Mouse (Mus musculus) CH12.LX (cell line): ENCODE results near the gene Pelp1. TPM values are rescaled to one million over a fixed set of nuclear protein-coding genes. Genes with fewer than 3 reads are reported as not detected.

Experiments
- DNase-seq: peaks from one replicate; pipeline ENCODE4 v3.0.0-alpha.2; 2013; ENCODE audit errors: extremely low read depth
- H3K27ac ChIP-seq: 2 replicates; pipeline ENCODE4 v1.5.1; 2012; ENCODE audit warnings: low read depth, mild to moderate bottlenecking, control low read depth, moderate library complexity; ENCODE audit not compliant: insufficient read depth
- H3K27me3 ChIP-seq: replicated peaks from 2 replicates; pipeline ENCODE3; 2012; ENCODE audit warnings: inconsistent platforms
- H3K36me3 ChIP-seq, 2 experiments: replicated peaks in 1 of 2; 2 replicates each; pipeline versions ENCODE3 to v1.6.1; 2012; ENCODE audit warnings: inconsistent platforms in 1 of 2, low read length in 1 of 2, mild to moderate bottlenecking in 1 of 2, mixed read lengths in 1 of 2, moderate library complexity in 1 of 2; ENCODE audit not compliant: control insufficient read depth in 1 of 2, insufficient read depth in 1 of 2
- H3K4me1 ChIP-seq, 2 experiments: 2 replicates each; pipeline ENCODE4 v1.6.1; 2012; ENCODE audit warnings: inconsistent platforms in 1 of 2, moderate library complexity in 1 of 2; ENCODE audit not compliant: insufficient read depth in 2 of 2, control insufficient read depth in 1 of 2
- H3K4me2 ChIP-seq: 2 replicates; pipeline ENCODE4 v1.6.1; 2012; ENCODE audit warnings: low read depth, mild to moderate bottlenecking, control low read depth; ENCODE audit not compliant: poor library complexity, insufficient read depth, severe bottlenecking
- H3K4me3 ChIP-seq, 3 experiments: fragments of 150-350 bp in 1 of 3; sonication (generic) in 1 of 3; replicated peaks in 1 of 3; 2 replicates each; pipeline versions ENCODE3 to v1.5.1; 2011 to 2012; ENCODE audit warnings: low read depth in 2 of 3, low read length in 2 of 3, mild to moderate bottlenecking in 2 of 3, moderate library complexity in 2 of 3, control low read depth in 1 of 3, improper control_type of control experiment in 1 of 3, inconsistent platforms in 1 of 3, mixed read lengths in 1 of 3; ENCODE audit not compliant: poor library complexity in 1 of 3
- H3K79me2 ChIP-seq: replicated peaks from 2 replicates; pipeline ENCODE4 v1.6.1; 2012; ENCODE audit warnings: mild to moderate bottlenecking, moderate library complexity; ENCODE audit not compliant: control insufficient read depth, poor library complexity, insufficient read depth, severe bottlenecking; ENCODE audit errors: extremely low read depth
- H3K9ac ChIP-seq: 2 replicates; pipeline ENCODE4 v1.6.1; 2012; ENCODE audit warnings: low read depth, mild to moderate bottlenecking, control low read depth, moderate library complexity; ENCODE audit not compliant: insufficient read depth
- H3K9me3 ChIP-seq: replicated peaks from 2 replicates; pipeline ENCODE3; 2012; ENCODE audit warnings: low read length, inconsistent platforms, mixed read lengths
- CHD1 ChIP-seq: IDR thresholded peaks from 2 replicates; pipeline ENCODE4 v1.6.1; 2012; ENCODE audit warnings: low read depth, low read length, improper control_type of control experiment, inconsistent platforms
- CHD2 ChIP-seq: IDR thresholded peaks from 2 replicates; pipeline ENCODE4 v1.6.1; 2011; ENCODE audit warnings: low read length, improper control_type of control experiment
- E2F4 ChIP-seq: IDR thresholded peaks from 2 replicates; pipeline ENCODE4 v1.6.1; 2011; ENCODE audit warnings: low read depth, low read length, improper control_type of control experiment; ENCODE audit not compliant: insufficient replicate concordance
- GABPA ChIP-seq: IDR thresholded peaks from 2 replicates; pipeline ENCODE4 v1.6.1; 2012; ENCODE audit warnings: low read depth, low read length, improper control_type of control experiment, inconsistent platforms; ENCODE audit not compliant: insufficient replicate concordance
- HCFC1 ChIP-seq: IDR thresholded peaks from 2 replicates; pipeline ENCODE4 v1.6.1; 2012; ENCODE audit warnings: low read depth, mild to moderate bottlenecking, inconsistent platforms, low read length, improper control_type of control experiment
- JUN ChIP-seq: IDR thresholded peaks from 2 replicates; pipeline ENCODE4 v1.6.1; 2011; ENCODE audit warnings: low read depth, mild to moderate bottlenecking, low read length, improper control_type of control experiment, moderate library complexity; ENCODE audit not compliant: insufficient read depth
- MAFK ChIP-seq: IDR thresholded peaks from 2 replicates; pipeline ENCODE4 v1.6.1; 2011; ENCODE audit warnings: low read length, improper control_type of control experiment; ENCODE audit not compliant: insufficient replicate concordance
- MAX ChIP-seq: IDR thresholded peaks from 2 replicates; pipeline ENCODE4 v1.6.1; 2011; ENCODE audit warnings: low read length, improper control_type of control experiment
- MEF2A ChIP-seq: IDR thresholded peaks from 2 replicates; pipeline ENCODE4 v1.6.1; 2014; ENCODE audit warnings: low read depth, mild to moderate bottlenecking, inconsistent platforms, low read length, improper control_type of control experiment, borderline replicate concordance
- MYC ChIP-seq: IDR thresholded peaks from 2 replicates; pipeline ENCODE4 v1.6.1; 2011; ENCODE audit warnings: low read depth, mild to moderate bottlenecking, improper control_type of control experiment, low read length
- NELFE ChIP-seq: IDR thresholded peaks from 2 replicates; pipeline ENCODE4 v1.6.1; 2011; ENCODE audit warnings: low read depth, low read length, improper control_type of control experiment
- RCOR1 ChIP-seq: conservative IDR thresholded peaks from 2 replicates; pipeline ENCODE4 v1.6.1; 2012; ENCODE audit warnings: low read depth, mild to moderate bottlenecking, inconsistent platforms, low read length, improper control_type of control experiment
- SMC3 ChIP-seq: IDR thresholded peaks from 2 replicates; pipeline ENCODE4 v1.6.1; 2011; ENCODE audit warnings: low read depth, low read length, improper control_type of control experiment
- TBP ChIP-seq: conservative IDR thresholded peaks from 2 replicates; pipeline ENCODE4 v1.6.1; 2011; ENCODE audit warnings: low read depth, low read length, improper control_type of control experiment
- UBTF ChIP-seq: IDR thresholded peaks from 2 replicates; pipeline ENCODE4 v1.6.1; 2012; ENCODE audit warnings: low read depth, mild to moderate bottlenecking, inconsistent platforms, low read length, improper control_type of control experiment, moderate library complexity
- ZC3H11A ChIP-seq: IDR thresholded peaks from 2 replicates; pipeline ENCODE4 v1.6.1; 2012; ENCODE audit warnings: low read depth, mild to moderate bottlenecking, inconsistent platforms, low read length, improper control_type of control experiment
- ZMIZ1 ChIP-seq: IDR thresholded peaks from 2 replicates; pipeline ENCODE4 v1.6.1; 2012; ENCODE audit warnings: low read depth, mild to moderate bottlenecking, inconsistent platforms, low read length, improper control_type of control experiment
- ZNF384 ChIP-seq: IDR thresholded peaks from 2 replicates; pipeline ENCODE4 v1.6.1; 2012; ENCODE audit warnings: low read depth, low read length, improper control_type of control experiment, inconsistent platforms
- dilution Hi-C: fragments of 300-500 bp; cut with MboI; formaldehyde crosslinking; loops from 2 replicates; pipeline ENCODE4 v1.14.3; 2020; ENCODE audit warnings: low sequenced_read_pairs; ENCODE audit not compliant: extremely low pct_unique_long_range_greater_than_20kb, extremely low pct_ligation_motif_present
- in situ Hi-C: fragments of 300-500 bp; cut with MboI; formaldehyde crosslinking; loops from 3 replicates; pipeline ENCODE4 v1.14.3; 2019; ENCODE audit warnings: low sequenced_read_pairs, low pct_ligation_motif_present, low pct_unique_long_range_greater_than_20kb, mixed read lengths
- polyA plus RNA-seq: library from polyadenylated mRNA; unstranded; fragments of >175 nt; gene quantifications from 2 replicates; pipeline ENCODE4 v1.2.1, GENCODE M21; 2012; ENCODE audit warnings: low read depth; ENCODE audit not compliant: insufficient read length
- total RNA-seq, 2 experiments: library from RNA; depleted of rRNA; stranded (reverse); fragments of 300-350 nt in 1 of 2; fragments of >200 nt in 1 of 2; gene quantifications; 2 replicates each; pipeline ENCODE4 v1.2.3; 2012 to 2014

The Pelp1 gene
- total and polyA plus RNA-seq, 3 experiments, result 13.2 to 113 (median 33.0) TPM

DNA sequence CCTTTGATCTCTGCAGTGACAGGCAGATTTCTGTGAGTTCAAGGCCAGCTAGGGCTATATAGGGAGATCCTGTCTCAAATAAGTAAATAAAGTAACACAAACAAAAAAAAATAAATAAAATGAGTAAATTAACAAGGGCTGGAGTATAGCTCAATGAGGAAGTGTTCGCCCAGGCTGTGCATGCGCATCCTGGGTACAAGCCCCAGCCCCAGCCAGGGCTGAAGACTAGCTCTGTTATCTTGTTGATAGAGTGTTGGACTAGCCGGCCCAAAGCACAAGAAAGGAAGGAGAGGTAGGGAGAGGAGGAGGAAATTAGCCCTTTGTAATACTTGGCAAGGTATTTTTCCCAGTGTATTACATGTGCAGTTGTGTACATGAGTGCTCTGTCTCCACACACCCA lies 34.1 kb upstream of the Pelp1 start:
- Histone ChIP-seq H3K27me3 (no peaks in the 10 kb centered on the region), H3K36me3 (peaks cover 31 to 42% of the 10 kb centered on the region in 2 experiments), H3K4me3 (no peak overlapping the region), H3K4me2 (no peak overlapping the region), H3K9me3 (no peaks in the 10 kb centered on the region), H3K79me2 (no peaks in the 10 kb centered on the region), H3K27ac (no peak overlapping the region), H3K9ac (no peak overlapping the region), H3K4me1 (peaks cover 12 to 27% of the 10 kb centered on the region in 2 experiments)
- no peak for TF ChIP-seq MYC
- TF ChIP-seq UBTF, result no peak
- no peak for TF ChIP-seq TBP
- no peak for TF ChIP-seq ZNF384
- no peak for TF ChIP-seq ZC3H11A
- TF ChIP-seq HCFC1, result no peak
- TF ChIP-seq RCOR1, result no peak
- TF ChIP-seq CHD2, result no peak
- no peak for TF ChIP-seq JUN
- no peak for TF ChIP-seq MAX
- TF ChIP-seq GABPA, result no peak
- no peak for TF ChIP-seq ZMIZ1
- no peak for TF ChIP-seq CHD1
- DNase-seq, result no peak
- in situ Hi-C loops (no loop called here), dilution Hi-C loops (no loop called here)

DNA sequence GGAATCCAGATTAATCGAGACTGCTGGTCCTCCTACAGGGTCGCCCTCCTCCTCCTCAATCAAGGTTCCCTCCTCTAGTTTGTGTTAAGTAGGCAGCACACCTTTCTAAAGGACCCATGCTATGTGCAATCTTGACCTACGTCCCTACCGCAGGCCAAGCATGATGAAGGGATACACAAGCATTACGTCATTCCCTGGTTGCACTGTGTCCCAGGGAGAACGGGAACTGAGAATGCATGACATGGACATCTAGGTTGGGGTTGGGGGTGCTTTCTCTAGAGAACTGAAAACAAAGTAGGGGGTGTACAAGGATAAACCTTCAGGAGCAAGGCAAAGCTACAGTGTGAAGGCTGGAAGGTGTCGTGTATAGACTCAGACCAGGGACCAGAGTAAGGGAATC lies 32.1 kb upstream of the Pelp1 start:
- peaks cover 48 to 63% of the 10 kb centered on the region in 2 experiments for H3K36me3 ChIP-seq

More for the DNA sequence above, 32.1 kb upstream of the Pelp1 start:
- TF ChIP-seq ZMIZ1 (no peak), SMC3 (no peak), E2F4 (no peak), CHD2 (no peak), MEF2A (no peak), ZC3H11A (no peak), NELFE (no peak), MAFK (no peak), RCOR1 (no peak)
- in situ Hi-C loops, result no loop called here
- dilution Hi-C loops, result no loop called here
- peaks cover 6 to 29% of the 10 kb centered on the region in 2 experiments; a peak in 3 of 4 replicates for H3K4me1 ChIP-seq
- no peak overlapping the region for H3K9ac ChIP-seq
- no peaks in the 10 kb centered on the region for H3K9me3 ChIP-seq
- no peaks in the 10 kb centered on the region for H3K79me2 ChIP-seq
- no peaks in the 10 kb centered on the region for H3K27me3 ChIP-seq
- H3K27ac ChIP-seq, result no peak overlapping the region
- no peak overlapping the region for H3K4me3 ChIP-seq
- no peak overlapping the region for H3K4me2 ChIP-seq
- DNase-seq, result no peak
